Mouse (Mus musculus) ES-E14 (cell line): ENCODE measurements at regions not wholly inside any gene's neighbourhood (a gene's known extent, or its start where the extent isn't known, plus 50 kb on each side); places are given as distances from the start of the nearest gene placed in this dataset.

Experiments used
- HCFC1 ChIP-seq: IDR thresholded peaks from 2 replicates; pipeline ENCODE4 v1.6.1; 2012; ENCODE audit warnings: low read length, inconsistent platforms, borderline replicate concordance; ENCODE audit not compliant: insufficient read depth
- MAFK ChIP-seq: IDR thresholded peaks from 2 replicates; pipeline ENCODE4 v1.6.1; 2014; ENCODE audit warnings: mild to moderate bottlenecking, low read depth, low read length, inconsistent platforms; ENCODE audit not compliant: insufficient read depth
- ZC3H11A ChIP-seq: IDR thresholded peaks from 2 replicates; pipeline ENCODE4 v1.6.1; 2012; ENCODE audit warnings: low read depth, mild to moderate bottlenecking, inconsistent platforms, low read length, borderline replicate concordance
- ZNF384 ChIP-seq: IDR thresholded peaks from 2 replicates; pipeline ENCODE4 v1.6.1; 2012; ENCODE audit warnings: low read depth, low read length, inconsistent platforms

DNA sequence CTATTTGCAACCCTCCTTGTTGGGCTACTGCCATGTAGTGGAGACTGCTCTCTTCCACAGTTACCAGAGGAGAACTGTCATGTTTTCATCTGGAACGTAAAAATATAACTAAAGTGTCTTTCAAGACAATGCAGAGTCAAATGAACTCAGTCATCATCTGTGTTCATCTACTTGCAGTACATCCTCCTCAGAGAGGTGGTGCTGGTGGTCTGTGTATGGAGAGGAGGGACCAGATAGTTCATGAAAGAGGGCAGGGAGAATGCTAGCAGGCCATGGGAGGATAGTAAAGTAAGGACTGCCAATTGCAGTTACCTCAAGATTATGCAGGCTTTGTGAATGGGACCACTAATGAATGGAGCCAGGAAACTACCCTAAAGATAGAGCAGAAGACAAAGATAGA is 121.5 kb upstream of the Kcnab1 start:
- TF ChIP-seq MAFK = no peak
- no peak for TF ChIP-seq HCFC1
- TF ChIP-seq ZNF384 = no peak
- no peak for TF ChIP-seq ZC3H11A
